8 mouse cellular contexts compared by ENCODE assay signal in the genomic region with DNA sequence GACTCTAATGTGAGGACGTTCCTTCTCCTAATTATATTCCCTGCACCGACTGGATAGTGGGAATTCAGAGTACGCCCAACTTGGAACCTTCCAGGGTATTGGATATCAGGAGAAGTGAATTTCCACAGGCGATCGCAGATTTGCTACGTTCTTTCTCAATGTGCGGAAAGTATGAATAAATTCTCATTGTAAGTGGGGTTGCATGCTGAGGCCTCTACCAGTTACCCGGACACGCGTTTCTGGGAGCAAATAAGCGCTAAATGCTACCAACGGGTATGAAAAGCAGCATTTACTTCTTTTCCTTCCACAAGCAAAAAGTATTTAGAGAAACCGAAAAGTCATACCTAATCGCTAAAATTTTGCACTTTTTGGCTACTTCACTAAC. TPM values are rescaled to one million over a fixed set of nuclear protein-coding genes. Genes with fewer than 3 reads are reported as not detected.
DNase-seq lines count a peak whose midpoint lies in the region; ATAC-seq and TF ChIP-seq lines count a peak whose summit lies in the region.

No protein-coding gene starts in this region.

- WGBS in lung, embryonic 14.5 days, result under 1% methylated on average over 14 of the region's 14 CpGs
- WGBS in embryonic facial prominence, embryonic 12.5 days, result under 1% methylated on average over 14 of the region's 14 CpGs
- WGBS in intestine, embryonic 16.5 days, result under 1% methylated on average over 14 of the region's 14 CpGs
- 0% methylated on average over 14 of the region's 14 CpGs for WGBS in neural tube, embryonic 15.5 days

- H3K36me3 ChIP-seq in lung, embryonic 14.5 days (ENCODE audit: insufficient read depth), result no peaks in the 10 kb centered on the region
- no peaks in the 10 kb centered on the region for H3K36me3 ChIP-seq in embryonic facial prominence, embryonic 12.5 days
- H3K36me3 ChIP-seq in intestine, embryonic 16.5 days (ENCODE audit: control insufficient read depth, insufficient read depth, low read length), result no peaks in the 10 kb centered on the region
- no peaks in the 10 kb centered on the region for H3K36me3 ChIP-seq in neural tube, embryonic 15.5 days

- peak overlapping the region; percentile 76 for H3K4me2 ChIP-seq in lung, embryonic 14.5 days
- H3K4me2 ChIP-seq in embryonic facial prominence, embryonic 12.5 days (replicated peaks), result peak overlapping the region; percentile 93
- peak overlapping the region; percentile 96 for H3K4me2 ChIP-seq in intestine, embryonic 16.5 days (ENCODE audit: low read depth, low read length)
- H3K4me2 ChIP-seq in neural tube, embryonic 15.5 days, result peak overlapping the region; percentile 76

- H3K27me3 ChIP-seq in lung, embryonic 14.5 days (ENCODE audit: insufficient read depth, low read length), result no peaks in the 10 kb centered on the region
- H3K27me3 ChIP-seq in embryonic facial prominence, embryonic 12.5 days, result no peaks in the 10 kb centered on the region
- H3K27me3 ChIP-seq in intestine, embryonic 16.5 days (replicated peaks; ENCODE audit: control insufficient read depth, insufficient read depth, low read length), result no peaks in the 10 kb centered on the region
- no peaks in the 10 kb centered on the region for H3K27me3 ChIP-seq in neural tube, embryonic 15.5 days (replicated peaks)

- H3K9ac ChIP-seq in lung, embryonic 14.5 days, result peak overlapping the region; percentile 83
- peak overlapping the region; percentile 97 for H3K9ac ChIP-seq in embryonic facial prominence, embryonic 12.5 days
- H3K9ac ChIP-seq in intestine, embryonic 16.5 days (ENCODE audit: low read depth, low read length), result peak overlapping the region; percentile 93
- peak overlapping the region; percentile 93 for H3K9ac ChIP-seq in neural tube, embryonic 15.5 days (replicated peaks)

- no peaks in the 10 kb centered on the region for H3K9me3 ChIP-seq in lung, embryonic 14.5 days (ENCODE audit: low read depth, low read length)
- H3K9me3 ChIP-seq in embryonic facial prominence, embryonic 12.5 days, result no peaks in the 10 kb centered on the region
- H3K9me3 ChIP-seq in intestine, embryonic 16.5 days (ENCODE audit: control insufficient read depth, low read length), result no peaks in the 10 kb centered on the region
- H3K9me3 ChIP-seq in neural tube, embryonic 15.5 days (replicated peaks), result no peaks in the 10 kb centered on the region

- peak overlapping the region; percentile 99 for H3K27ac ChIP-seq in lung, embryonic 14.5 days (ENCODE audit: low read depth)
- peak overlapping the region; percentile 77 for H3K27ac ChIP-seq in embryonic facial prominence, embryonic 12.5 days
- peak overlapping the region; percentile 99 for H3K27ac ChIP-seq in intestine, embryonic 16.5 days (ENCODE audit: low read length)
- peak overlapping the region; percentile 97 for H3K27ac ChIP-seq in neural tube, embryonic 15.5 days (replicated peaks)

- TF ChIP-seq CTCF in lung, embryonic 14.5 days (IDR thresholded peaks at IDR 0.05; ENCODE audit: low read depth), result no peak

- intact Hi-C loops in left cerebral cortex, postnatal 25 days (cut with DNase I), result loop anchor here (2.0 to 5.0 kb wide), 3 partner anchors 35 to 92 kb away; a partner anchor contains a TSS

- no peak for ATAC-seq in lung, embryonic 14.5 days (ENCODE audit: insufficient read depth)
- ATAC-seq in embryonic facial prominence, embryonic 12.5 days (ENCODE audit: insufficient number of reproducible peaks, insufficient read depth, low FRiP score, low TSS enrichment), result no peak
- ATAC-seq in intestine, embryonic 16.5 days, result no peak
- no peak for ATAC-seq in neural tube, embryonic 15.5 days (ENCODE audit: low FRiP score)

- peak overlapping the region; percentile 90 for H3K4me3 ChIP-seq in lung, embryonic 14.5 days (ENCODE audit: low read depth, low read length)
- H3K4me3 ChIP-seq in embryonic facial prominence, embryonic 12.5 days, result peak overlapping the region; percentile 85
- peak overlapping the region; percentile 92 for H3K4me3 ChIP-seq in intestine, embryonic 16.5 days (ENCODE audit: low read length)
- H3K4me3 ChIP-seq in neural tube, embryonic 15.5 days (replicated peaks), result peak overlapping the region; percentile 89

- peaks cover 10% of the 10 kb centered on the region; the same call in 1 of the 2 replicates for H3K4me1 ChIP-seq in lung, embryonic 14.5 days (ENCODE audit: insufficient read depth)
- peaks cover 20% of the 10 kb centered on the region for H3K4me1 ChIP-seq in embryonic facial prominence, embryonic 12.5 days
- H3K4me1 ChIP-seq in intestine, embryonic 16.5 days (ENCODE audit: control insufficient read depth, insufficient read depth, low read length), result peaks cover 15% of the 10 kb centered on the region
- H3K4me1 ChIP-seq in neural tube, embryonic 15.5 days, result peaks cover 35% of the 10 kb centered on the region

- peak; percentile 41 for DNase-seq in lung, embryonic 14.5 days
- no peak for DNase-seq in lung, postnatal 36 days
- no peak for DNase-seq in right cerebral cortex, postnatal 10 days (ENCODE audit: low spot score in 2 of 2)
- no peak for DNase-seq in left cerebral cortex, postnatal 25 days (ENCODE audit: low spot score in 2 of 2)
- no peak for DNase-seq in cerebellum, adult 11 months

RNA-seq across cellular contexts. Expression of a gene that starts 1.2 kb away (rescaled TPM):
- polyA plus RNA-seq in lung, embryonic 14.5 days (2014; fragmentation: Nextera tagmentation; extraction: Ambion mirVana), result 15.4 and 15.9 TPM in 2 replicates
- 15.0 and 15.9 TPM in 2 replicates for polyA plus RNA-seq in embryonic facial prominence, embryonic 12.5 days (2016; fragmentation: Nextera tagmentation; extraction: Ambion mirVana)
- polyA plus RNA-seq in intestine, embryonic 16.5 days (2015; fragmentation: Nextera tagmentation; extraction: Ambion mirVana), result 6.2 and 6.3 TPM in 2 replicates
- 13.4 and 13.7 TPM in 2 replicates for polyA plus RNA-seq in neural tube, embryonic 15.5 days (2015; fragmentation: Nextera tagmentation; extraction: Ambion mirVana)
- total RNA-seq in left cerebral cortex, postnatal 25 days (2021), result 10 to 100 TPM; 54.6 to 60.6 TPM
